In genomic region chr1:37985764-37986323, GRCm38 (mm10) we compare ENCODE assay signal across 10 mouse cellular contexts. TPM values are rescaled to one million over a fixed set of nuclear protein-coding genes. Genes with fewer than 3 reads are reported as not detected.
A peak's percentile ranks its signal among the peaks of the same experiment; 100 is the strongest.
DNase-seq lines count a peak whose midpoint lies in the region; ATAC-seq and TF ChIP-seq lines count a peak whose summit lies in the region.
"Had no signal": no experiment of that assay in that cellular context is flagged by ENCODE, and none has a peak within 500 bp of the region (broad histone marks: within the 10 kb centered on the region; RNA-seq: fewer than 3 reads in every experiment).

No protein-coding gene starts in this region.

- 0 out of 2 replicates have a peak, but pooled peaks cover 3% of the 10 kb centered on the region for H3K4me1 ChIP-seq in forebrain, embryonic 10.5 days
- H3K4me1 ChIP-seq in forebrain, embryonic 11.5 days (replicated peaks; ENCODE audit: control insufficient read depth, insufficient read depth, low read length): no peaks in the 10 kb centered on the region
- no peaks in the 10 kb centered on the region for H3K4me1 ChIP-seq in lung, embryonic 14.5 days (ENCODE audit: insufficient read depth)
- H3K4me1 ChIP-seq in neural tube, embryonic 11.5 days (ENCODE audit: control insufficient read depth, insufficient read depth, low read length): no peaks in the 10 kb centered on the region
- H3K4me1 ChIP-seq: neural tube, embryonic 12.5 days had no signal

- H3K4me3 ChIP-seq in forebrain, embryonic 10.5 days: no peak overlapping the region
- no peak overlapping the region for H3K4me3 ChIP-seq in forebrain, embryonic 11.5 days (ENCODE audit: low read depth, low read length)
- no peak overlapping the region for H3K4me3 ChIP-seq in lung, embryonic 14.5 days (ENCODE audit: low read depth, low read length)
- H3K4me3 ChIP-seq in neural tube, embryonic 11.5 days (ENCODE audit: low read depth, low read length): no peak overlapping the region
- H3K4me3 ChIP-seq: neural tube, embryonic 12.5 days had no signal

- H3K27ac ChIP-seq in forebrain, embryonic 10.5 days: no peak overlapping the region
- H3K27ac ChIP-seq in forebrain, embryonic 11.5 days (ENCODE audit: low read depth, low read length): no peak overlapping the region
- H3K27ac ChIP-seq in lung, embryonic 14.5 days (ENCODE audit: low read depth): no peak overlapping the region
- H3K27ac ChIP-seq in neural tube, embryonic 11.5 days (ENCODE audit: low read depth, low read length): no peak overlapping the region
- H3K27ac ChIP-seq: neural tube, embryonic 12.5 days had no signal

- peaks cover 67% of the 10 kb centered on the region for H3K36me3 ChIP-seq in forebrain, embryonic 10.5 days (replicated peaks)
- H3K36me3 ChIP-seq in forebrain, embryonic 11.5 days (ENCODE audit: control insufficient read depth, insufficient read depth, low read length): peaks cover 8% of the 10 kb centered on the region
- H3K36me3 ChIP-seq in lung, embryonic 14.5 days (ENCODE audit: insufficient read depth): peaks cover 50% of the 10 kb centered on the region
- H3K36me3 ChIP-seq in neural tube, embryonic 11.5 days (ENCODE audit: control insufficient read depth, insufficient read depth, low read length): peaks cover 13% of the 10 kb centered on the region

- 84% methylated on average over 9 of the region's 9 CpGs for WGBS in forebrain, embryonic 10.5 days
- WGBS in forebrain, embryonic 11.5 days: 83% methylated on average over 9 of the region's 9 CpGs
- 84% methylated on average over 9 of the region's 9 CpGs for WGBS in lung, embryonic 14.5 days
- 85% methylated on average over 9 of the region's 9 CpGs for WGBS in neural tube, embryonic 11.5 days

- no peaks in the 10 kb centered on the region for H3K9me3 ChIP-seq in forebrain, embryonic 10.5 days
- H3K9me3 ChIP-seq in forebrain, embryonic 11.5 days (ENCODE audit: control insufficient read depth, low read length): no peaks in the 10 kb centered on the region
- H3K9me3 ChIP-seq in lung, embryonic 14.5 days (ENCODE audit: low read depth, low read length): no peaks in the 10 kb centered on the region
- H3K9me3 ChIP-seq in neural tube, embryonic 11.5 days (ENCODE audit: control insufficient read depth, low read length): no peaks in the 10 kb centered on the region
- H3K9me3 ChIP-seq: neural tube, embryonic 12.5 days had no signal

- H3K9ac ChIP-seq in forebrain, embryonic 11.5 days (ENCODE audit: low read length): no peak overlapping the region
- no peak overlapping the region for H3K9ac ChIP-seq in lung, embryonic 14.5 days
- no peak overlapping the region for H3K9ac ChIP-seq in neural tube, embryonic 11.5 days (ENCODE audit: low read length)
- H3K9ac ChIP-seq: neural tube, embryonic 12.5 days had no signal

- DNase-seq in forebrain, embryonic 10.5 days (ENCODE audit: extremely low spot score, low spot score): peak; percentile 22
- no peak for DNase-seq in forebrain, embryonic 11.5 days (ENCODE audit: low spot score)
- peak; percentile 71 for DNase-seq in lung, embryonic 14.5 days
- no peak for DNase-seq in lung, postnatal 25 days (ENCODE audit: low spot score)
- DNase-seq in adrenal gland, adult 18-20 months (ENCODE audit: low spot score in 2 of 2): peak; percentile 43 to 44
- peak; percentile 40 for DNase-seq in induced T-regulatory cell, adult 2 months (ENCODE audit: low read depth)
- peak; percentile 40 for DNase-seq in neural tube, embryonic 11.5 days (ENCODE audit: low spot score)

- no peak overlapping the region for H3K4me2 ChIP-seq in forebrain, embryonic 11.5 days (ENCODE audit: low read depth, low read length, severe bottlenecking)
- no peak overlapping the region for H3K4me2 ChIP-seq in lung, embryonic 14.5 days
- no peak overlapping the region for H3K4me2 ChIP-seq in neural tube, embryonic 11.5 days (ENCODE audit: low read depth)
- H3K4me2 ChIP-seq: neural tube, embryonic 12.5 days had no signal

- no peaks in the 10 kb centered on the region for H3K27me3 ChIP-seq in forebrain, embryonic 10.5 days (ENCODE audit: poor library complexity, severe bottlenecking)
- no peaks in the 10 kb centered on the region for H3K27me3 ChIP-seq in forebrain, embryonic 11.5 days (ENCODE audit: control insufficient read depth, insufficient read depth, low read length)
- no peaks in the 10 kb centered on the region for H3K27me3 ChIP-seq in lung, embryonic 14.5 days (ENCODE audit: insufficient read depth, low read length)
- no peaks in the 10 kb centered on the region for H3K27me3 ChIP-seq in neural tube, embryonic 11.5 days (ENCODE audit: control insufficient read depth, insufficient read depth, low read length)
- H3K27me3 ChIP-seq: neural tube, embryonic 12.5 days had no signal

- ATAC-seq in forebrain, embryonic 11.5 days (replicated peaks; ENCODE audit: low FRiP score): no peak
- peak; percentile 38; the same call in 1 of the 2 replicates for ATAC-seq in lung, embryonic 14.5 days (ENCODE audit: insufficient read depth)
- ATAC-seq in neural tube, embryonic 11.5 days (ENCODE audit: insufficient read depth, low FRiP score, low TSS enrichment): no peak
- ATAC-seq in erythroblast, adult 5-6 weeks (replicated peaks; ENCODE audit: low FRiP score, poor library complexity, severe bottlenecking): no peak

- TF ChIP-seq CTCF in lung, embryonic 14.5 days (IDR thresholded peaks at IDR 0.05; ENCODE audit: low read depth): peak; percentile 82

RNA-seq across cellular contexts. Expression of gene Txndc9, which starts 11.8 kb away (rescaled TPM):
- polyA plus RNA-seq in forebrain, embryonic 10.5 days (2016; fragmentation: Nextera tagmentation; extraction: Ambion mirVana): 134 and 140 TPM in 2 replicates
- polyA plus RNA-seq in forebrain, embryonic 11.5 days (2014; fragmentation: Nextera tagmentation; extraction: Ambion mirVana): 147 and 163 TPM in 2 replicates
- polyA plus RNA-seq in lung, embryonic 14.5 days (2014; fragmentation: Nextera tagmentation; extraction: Ambion mirVana): 127 and 153 TPM in 2 replicates
- total RNA-seq in adrenal gland, adult 18-20 months (2021): 10 to 100 TPM; 71.7 to 77.9 TPM
- polyA plus RNA-seq in neural tube, embryonic 11.5 days (2014; fragmentation: Nextera tagmentation; extraction: Ambion mirVana): 158 and 164 TPM in 2 replicates
- 22.6 and 24.0 TPM in 2 replicates for total RNA-seq in erythroblast, adult 5-6 weeks (2015; ENCODE audit: low replicate concordance)
- 24.8 and 30.1 TPM in 2 replicates for total RNA-seq in erythroblast, adult 5-6 weeks (2017; ENCODE audit: low replicate concordance)

RNA-seq across cellular contexts. Expression of gene Eif5b, which starts 12.0 kb away (rescaled TPM):
- 28.4 and 28.5 TPM in 2 replicates for polyA plus RNA-seq in forebrain, embryonic 10.5 days (2016; fragmentation: Nextera tagmentation; extraction: Ambion mirVana)
- 30.2 and 32.6 TPM in 2 replicates for polyA plus RNA-seq in forebrain, embryonic 11.5 days (2014; fragmentation: Nextera tagmentation; extraction: Ambion mirVana)
- 25.4 and 25.8 TPM in 2 replicates for polyA plus RNA-seq in lung, embryonic 14.5 days (2014; fragmentation: Nextera tagmentation; extraction: Ambion mirVana)
- total RNA-seq in adrenal gland, adult 18-20 months (2021): 10 to 100 TPM; 47.2 to 47.8 TPM
- polyA plus RNA-seq in neural tube, embryonic 11.5 days (2014; fragmentation: Nextera tagmentation; extraction: Ambion mirVana): 26.9 and 28.9 TPM in 2 replicates
- 18.6 and 20.5 TPM in 2 replicates for total RNA-seq in erythroblast, adult 5-6 weeks (2015; ENCODE audit: low replicate concordance)
- 10.6 and 20.4 TPM in 2 replicates for total RNA-seq in erythroblast, adult 5-6 weeks (2017; ENCODE audit: low replicate concordance)

RNA-seq across cellular contexts. Expression of gene Lyg1, which starts 28.3 kb away (rescaled TPM):
- not detected in 2 replicates for polyA plus RNA-seq in forebrain, embryonic 10.5 days (2016; fragmentation: Nextera tagmentation; extraction: Ambion mirVana)
- polyA plus RNA-seq in forebrain, embryonic 11.5 days (2014; fragmentation: Nextera tagmentation; extraction: Ambion mirVana): not detected in 2 replicates
- not detected in 2 replicates for polyA plus RNA-seq in lung, embryonic 14.5 days (2014; fragmentation: Nextera tagmentation; extraction: Ambion mirVana)
- not detected for total RNA-seq in adrenal gland, adult 18-20 months (2021)
- polyA plus RNA-seq in neural tube, embryonic 11.5 days (2014; fragmentation: Nextera tagmentation; extraction: Ambion mirVana): not detected in 2 replicates
- total RNA-seq in erythroblast, adult 5-6 weeks (2015; ENCODE audit: low replicate concordance): not detected in 2 replicates
- total RNA-seq in erythroblast, adult 5-6 weeks (2017; ENCODE audit: low replicate concordance): not detected in 2 replicates
- total RNA-seq: hematopoietic stem cell, adult 5-6 weeks had no signal
- polyA plus RNA-seq: neural tube, embryonic 12.5 days had no signal

Comparison
In these comparisons a context has a peak if more than half of its experiments do, and no peak if none do; other contexts are left out.
1. DNase-seq: peak in forebrain, embryonic 10.5 days (single experiment), lung, embryonic 14.5 days (single experiment), adrenal gland, adult 18-20 months (2 of 2), induced T-regulatory cell, adult 2 months (single experiment) and neural tube, embryonic 11.5 days (single experiment); none in forebrain, embryonic 11.5 days (single experiment) and lung, postnatal 25 days (single experiment).